Mouse (Mus musculus): ENCODE measurements around the gene Fhl3. TPM values are rescaled to one million over a fixed set of nuclear protein-coding genes. Genes with fewer than 3 reads are reported as not detected.
A peak's percentile ranks its signal among the peaks of the same experiment; 100 is the strongest.

Fhl3 gene
- polyA plus RNA-seq, 1 experiment: 2.4 TPM

DNA sequence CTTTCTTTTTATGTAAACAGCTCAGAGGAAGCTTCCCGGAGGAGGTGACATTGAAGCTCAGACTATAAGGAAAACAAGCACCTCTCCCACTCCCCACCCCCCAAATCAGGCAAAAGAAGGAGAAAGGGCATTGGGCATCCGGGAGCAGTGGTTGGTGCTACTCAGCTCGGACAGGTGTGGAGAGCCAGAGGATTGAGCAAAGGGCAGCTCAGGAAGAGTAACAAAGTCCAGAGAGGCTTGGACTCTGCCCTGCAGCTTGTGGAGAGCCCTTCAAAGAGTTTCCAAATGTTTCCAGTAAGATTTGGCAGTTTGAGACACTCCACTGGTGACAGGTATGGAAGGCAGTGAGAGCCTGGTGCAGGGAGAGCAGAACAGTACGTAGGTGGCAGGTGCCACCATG, 47.4 kb downstream of the Fhl3 start:
- Histone ChIP-seq H3K4me1 (ENCODE audit: control insufficient read depth, insufficient read depth, low read length) (peaks cover 8% of the 10 kb centered on the region), H3K27ac (ENCODE audit: insufficient read depth, low read length) (no peak overlapping the region), H3K4me3 (ENCODE audit: insufficient read depth, low read length) (no peak overlapping the region)
- TF ChIP-seq CTCF (IDR thresholded peaks at IDR 0.05; ENCODE audit: extremely low read depth, insufficient read depth, low read length): no peak
- TF ChIP-seq POLR2A (IDR thresholded peaks at IDR 0.05; ENCODE audit: extremely low read depth, insufficient read depth, low read length): no peak

DNA sequence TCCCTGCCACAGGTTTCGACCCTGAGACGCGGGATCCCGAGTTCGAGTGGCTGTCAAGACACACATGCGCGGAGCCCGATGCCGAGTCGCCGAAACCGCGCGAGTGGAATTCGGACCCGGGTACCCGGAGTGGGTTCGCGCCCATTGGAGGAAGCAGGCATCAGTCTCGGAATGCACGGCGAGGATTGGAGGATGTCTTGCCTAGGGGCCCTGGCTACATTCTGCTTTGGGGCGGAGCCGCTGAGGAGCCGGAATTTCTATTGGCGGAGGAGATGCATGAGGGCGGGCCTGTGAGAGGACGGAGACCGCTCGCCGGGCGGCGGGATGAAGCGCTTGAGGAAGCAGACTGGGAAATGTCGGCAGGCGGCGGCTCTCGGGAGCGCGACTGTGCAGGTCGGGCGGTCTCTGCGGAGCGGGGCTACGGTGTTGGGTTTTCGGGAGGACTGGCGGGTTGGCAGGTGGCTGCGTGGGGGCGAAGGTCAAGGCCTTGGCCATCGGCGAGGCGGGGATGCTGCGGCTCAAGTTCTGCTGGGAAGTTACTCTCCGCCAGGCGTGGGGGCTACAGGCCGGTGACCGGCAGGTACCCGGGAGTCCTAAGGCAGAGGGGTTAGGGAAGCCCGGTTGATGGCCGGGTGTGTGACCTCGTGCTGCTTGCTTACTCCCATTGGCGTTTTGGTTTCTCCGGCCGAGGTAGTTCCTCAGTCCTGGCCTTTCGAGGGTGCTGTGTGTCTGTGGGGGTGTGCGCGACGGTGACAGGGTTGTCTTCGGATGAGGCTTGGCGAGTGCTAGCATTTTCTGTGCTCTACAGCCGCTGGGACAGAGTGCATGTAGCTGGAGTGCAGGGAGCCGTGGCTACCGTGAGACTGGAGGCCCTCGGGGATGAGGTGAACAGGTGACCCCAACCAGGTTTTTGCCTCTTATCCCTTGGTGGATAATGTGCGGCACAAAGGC, 51.1 kb downstream of the Fhl3 start:
- H3K4me3 ChIP-seq (ENCODE audit: insufficient read depth, low read length): peak overlapping the region; percentile 58
- peaks cover 5% of the 10 kb centered on the region; the same call in 1 of the 2 replicates for H3K4me1 ChIP-seq (ENCODE audit: control insufficient read depth, insufficient read depth, low read length)
- H3K27ac ChIP-seq (ENCODE audit: insufficient read depth, low read length): no peak overlapping the region
- peak; percentile 63 for TF ChIP-seq POLR2A (IDR thresholded peaks at IDR 0.05; ENCODE audit: extremely low read depth, insufficient read depth, low read length)
- TF ChIP-seq CTCF (IDR thresholded peaks at IDR 0.05; ENCODE audit: extremely low read depth, insufficient read depth, low read length): no peak

DNA sequence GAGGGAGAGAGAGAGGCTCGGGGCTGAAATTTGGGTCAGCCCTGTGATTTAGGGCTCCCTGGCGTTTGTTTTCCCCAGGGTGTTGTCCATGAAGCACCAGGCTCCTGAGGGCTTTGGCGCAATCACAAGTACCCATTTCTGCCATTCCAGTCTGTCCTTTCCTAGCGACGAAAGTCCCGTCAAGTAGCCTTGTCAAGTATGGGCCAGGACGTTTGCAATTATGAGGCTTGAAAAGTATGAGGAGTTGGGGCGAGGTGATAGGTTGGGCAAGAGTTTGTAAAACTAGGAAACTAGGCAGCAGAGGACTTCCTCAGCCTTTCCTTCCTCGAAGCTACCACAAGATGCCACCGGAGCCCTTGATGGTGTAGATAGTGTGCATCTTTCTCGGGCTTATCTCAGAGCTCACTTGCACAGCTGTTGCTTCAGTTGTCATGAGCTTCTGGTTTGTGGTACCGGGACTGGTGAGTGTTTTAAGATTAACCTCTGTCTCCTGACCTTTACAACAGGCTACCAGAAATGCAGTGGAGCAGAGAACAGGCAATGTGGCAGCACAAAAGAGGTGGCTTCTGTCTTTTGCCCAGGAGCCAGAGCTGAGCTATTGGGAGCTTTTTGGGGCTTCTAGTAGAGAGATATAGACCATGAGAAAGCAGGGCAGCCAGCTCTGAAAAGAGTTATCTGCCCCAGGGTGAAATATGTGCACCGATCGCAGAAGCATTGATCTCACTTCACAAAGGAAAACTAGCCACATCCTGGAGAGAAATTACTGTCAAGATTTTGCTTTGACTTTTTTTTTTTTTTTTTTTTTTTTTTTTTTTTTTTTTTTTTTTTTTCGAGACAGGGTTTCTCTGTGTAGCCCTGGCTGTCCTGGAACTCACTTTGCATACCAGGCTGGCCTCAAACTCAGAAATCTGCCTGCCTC, 52.0 kb downstream of the Fhl3 start:
- TF ChIP-seq POLR2A (IDR thresholded peaks at IDR 0.05; ENCODE audit: extremely low read depth, insufficient read depth, low read length): no peak
- peaks cover 5% of the 10 kb centered on the region; the same call in 1 of the 2 replicates for H3K4me1 ChIP-seq (ENCODE audit: control insufficient read depth, insufficient read depth, low read length)
- no peak overlapping the region for H3K27ac ChIP-seq (ENCODE audit: insufficient read depth, low read length)
- H3K4me3 ChIP-seq (ENCODE audit: insufficient read depth, low read length): peak overlapping the region; percentile 58

DNA sequence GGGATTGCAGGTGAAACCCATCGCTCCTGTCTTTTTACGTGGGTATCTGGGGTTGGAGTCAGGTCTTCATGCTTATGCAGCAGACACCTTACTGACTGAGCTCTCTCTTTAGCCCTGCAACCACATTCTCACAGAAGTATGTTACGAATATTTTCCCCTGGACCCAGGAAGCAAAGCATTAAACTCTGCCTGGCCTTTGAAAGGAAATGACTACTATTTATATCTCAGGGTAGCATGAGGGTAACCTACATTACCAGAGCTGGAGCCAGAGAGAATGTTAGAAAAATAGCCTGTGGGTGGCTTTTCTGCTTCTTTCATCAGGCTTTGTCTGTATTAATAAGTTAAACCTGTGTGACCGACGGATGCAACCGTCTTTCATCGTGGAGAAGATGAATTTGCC, 55.0 kb downstream of the Fhl3 start:
- no peak for TF ChIP-seq CTCF (IDR thresholded peaks at IDR 0.05; ENCODE audit: extremely low read depth, insufficient read depth, low read length)
- no peak for TF ChIP-seq POLR2A (IDR thresholded peaks at IDR 0.05; ENCODE audit: extremely low read depth, insufficient read depth, low read length)

More for the DNA sequence above, 55.0 kb downstream of the Fhl3 start:
- H3K27ac ChIP-seq (ENCODE audit: insufficient read depth, low read length): no peak overlapping the region
- no peak overlapping the region for H3K4me3 ChIP-seq (ENCODE audit: insufficient read depth, low read length)
- H3K4me1 ChIP-seq (ENCODE audit: control insufficient read depth, insufficient read depth, low read length): peaks cover 5% of the 10 kb centered on the region; the same call in 1 of the 2 replicates

Other genes starting within 250 kb of the Fhl3 start
- 0.25 and 0.44 TPM in 2 replicates for gene 3100002H09Rik, start 89.9 kb upstream of the Fhl3 start, polyA plus RNA-seq (2012; rRNA removed)
- gene Pou3f1, start 43.9 kb upstream of the Fhl3 start, polyA plus RNA-seq (2012; rRNA removed): 13.8 and 15.8 TPM in 2 replicates
- 18.6 and 19.3 TPM in 2 replicates for gene Utp11, start 7.1 kb upstream of the Fhl3 start, polyA plus RNA-seq (2012; rRNA removed)
- gene Sf3a3, start 14.1 kb downstream of the Fhl3 start, polyA plus RNA-seq (2012; rRNA removed): 33.9 and 35.4 TPM in 2 replicates
- gene Inpp5b, start 41.1 kb downstream of the Fhl3 start, polyA plus RNA-seq (2012; rRNA removed): 73.6 and 78.2 TPM in 2 replicates
- gene Mtf1, start 101.4 kb downstream of the Fhl3 start, polyA plus RNA-seq (2012; rRNA removed): 13.2 and 14.5 TPM in 2 replicates
- 41.5 and 42.0 TPM in 2 replicates for gene Yrdc, start 150.0 kb downstream of the Fhl3 start, polyA plus RNA-seq (2012; rRNA removed)
- 95.8 and 103 TPM in 2 replicates for gene 1110065P20Rik, start 150.5 kb downstream of the Fhl3 start, polyA plus RNA-seq (2012; rRNA removed)
- 52.7 and 53.7 TPM in 2 replicates for gene Maneal, start 161.5 kb downstream of the Fhl3 start, polyA plus RNA-seq (2012; rRNA removed)
- gene Epha10, start 180.2 kb downstream of the Fhl3 start, polyA plus RNA-seq (2012; rRNA removed): 56.6 and 58.0 TPM in 2 replicates
- gene 9930104L06Rik, start 236.3 kb downstream of the Fhl3 start, polyA plus RNA-seq (2012; rRNA removed): 17.5 and 19.6 TPM in 2 replicates
- gene Cdca8, start 238.6 kb downstream of the Fhl3 start, polyA plus RNA-seq (2012; rRNA removed): 1.8 and 2.4 TPM in 2 replicates